ENCODE assay signal across 13 mouse cellular contexts in the genomic region with DNA sequence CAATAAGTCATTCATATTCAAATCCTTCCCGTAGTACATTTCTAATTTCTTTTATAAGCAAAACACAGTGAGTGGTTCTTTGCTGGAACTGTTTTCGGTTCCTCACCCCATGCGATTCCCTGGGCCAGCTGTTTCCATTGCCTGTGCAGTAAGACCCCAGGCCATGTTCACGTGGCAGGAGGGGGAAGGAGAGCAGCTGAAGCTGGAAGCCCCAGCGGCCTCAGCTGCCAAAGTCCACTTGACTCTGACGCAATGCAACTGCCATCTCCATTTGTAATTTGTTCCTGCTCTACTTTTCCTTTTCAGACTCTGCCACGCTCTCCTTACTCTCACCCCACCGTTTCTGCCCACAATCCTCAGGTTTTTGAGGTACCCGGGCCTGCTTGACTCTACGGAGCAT.
DNase-seq lines count a peak whose midpoint lies in the region; ATAC-seq and TF ChIP-seq lines count a peak whose summit lies in the region.
"Had no signal": no experiment of that assay in that cellular context is flagged by ENCODE, and none has a peak within 500 bp of the region (broad histone marks: within the 10 kb centered on the region; RNA-seq: fewer than 3 reads in every experiment).

No protein-coding gene starts in this region.

- TF ChIP-seq CTCF in lung, postnatal 0 days (IDR thresholded peaks at IDR 0.05), result no peak

- H3K36me3 ChIP-seq in lung, postnatal 0 days (ENCODE audit: insufficient read depth, low read length), result no peaks in the 10 kb centered on the region
- H3K36me3 ChIP-seq: hindbrain, embryonic 13.5 days; midbrain, embryonic 10.5 days had no signal

- ATAC-seq in lung, postnatal 0 days, result 0 out of 2 replicates have a peak, but pooled peaks have one; percentile 44
- ATAC-seq in megakaryocyte progenitor cell, adult 5-6 weeks (replicated peaks; ENCODE audit: poor library complexity), result no peak
- ATAC-seq: activated CD4-positive, CD25-positive, alpha-beta regulatory T cell, adult 4 months had no signal

- peak; percentile 3 to 5 for DNase-seq in kidney, postnatal 4 days
- no peak for DNase-seq in kidney, postnatal 25 days
- peak; percentile 14 for DNase-seq in fibroblast of lung, adult 2 months (ENCODE audit: low read depth)
- peak; percentile 6 for DNase-seq in heart, adult 8-10 months (ENCODE audit: low spot score)
- DNase-seq in lung, postnatal 0 days (ENCODE audit: low spot score), result peak; percentile 24
- DNase-seq in adipocyte (ENCODE audit: low spot score), result no peak
- DNase-seq: cerebellum, adult 8-10 months had no signal

- no peaks in the 10 kb centered on the region for H3K27me3 ChIP-seq in lung, postnatal 0 days (replicated peaks; ENCODE audit: insufficient read depth, low read length)
- H3K27me3 ChIP-seq: hindbrain, embryonic 13.5 days had no signal

- no peak overlapping the region for H3K27ac ChIP-seq in lung, postnatal 0 days (ENCODE audit: low read length)
- H3K27ac ChIP-seq: hindbrain, embryonic 13.5 days; kidney, postnatal 0 days; midbrain, embryonic 10.5 days had no signal

- H3K4me2 ChIP-seq in lung, postnatal 0 days (replicated peaks; ENCODE audit: low read depth, low read length), result no peak overlapping the region
- H3K4me2 ChIP-seq: hindbrain, embryonic 13.5 days; liver, embryonic 11.5 days had no signal

- H3K9ac ChIP-seq in lung, postnatal 0 days (replicated peaks; ENCODE audit: low read depth), result no peak overlapping the region
- H3K9ac ChIP-seq: hindbrain, embryonic 13.5 days had no signal

- no peak for TF ChIP-seq EP300 in lung, postnatal 0 days (IDR thresholded peaks at IDR 0.05)

- no peaks in the 10 kb centered on the region for H3K4me1 ChIP-seq in lung, postnatal 0 days (ENCODE audit: insufficient read depth, low read depth, low read length)
- H3K4me1 ChIP-seq: hindbrain, embryonic 13.5 days; midbrain, embryonic 10.5 days had no signal

- no peaks in the 10 kb centered on the region for H3K9me3 ChIP-seq in lung, postnatal 0 days (ENCODE audit: low read length)
- H3K9me3 ChIP-seq: hindbrain, embryonic 13.5 days had no signal

- WGBS in lung, postnatal 0 days, result 58% methylated on average over 10 of the region's 10 CpGs

- no peak overlapping the region for H3K4me3 ChIP-seq in lung, postnatal 0 days (ENCODE audit: low read depth, low read length)
- H3K4me3 ChIP-seq: hindbrain, embryonic 13.5 days; midbrain, embryonic 10.5 days had no signal

Comparison
In these comparisons a context has a peak if more than half of its experiments do, and no peak if none do; other contexts are left out.
1. DNase-seq: peak in kidney, postnatal 4 days (2 of 2), fibroblast of lung, adult 2 months (single experiment), heart, adult 8-10 months (single experiment) and lung, postnatal 0 days (single experiment); none in kidney, postnatal 25 days (0 of 2) and adipocyte (single experiment).